Mouse (Mus musculus): ENCODE data around the gene Inpp5d. TPM values are rescaled to one million over a fixed set of nuclear protein-coding genes. Genes with fewer than 3 reads are reported as not detected.

Gene Inpp5d
- polyA plus RNA-seq, 1 experiment from 2014 or later, result 4.3 TPM

DNA sequence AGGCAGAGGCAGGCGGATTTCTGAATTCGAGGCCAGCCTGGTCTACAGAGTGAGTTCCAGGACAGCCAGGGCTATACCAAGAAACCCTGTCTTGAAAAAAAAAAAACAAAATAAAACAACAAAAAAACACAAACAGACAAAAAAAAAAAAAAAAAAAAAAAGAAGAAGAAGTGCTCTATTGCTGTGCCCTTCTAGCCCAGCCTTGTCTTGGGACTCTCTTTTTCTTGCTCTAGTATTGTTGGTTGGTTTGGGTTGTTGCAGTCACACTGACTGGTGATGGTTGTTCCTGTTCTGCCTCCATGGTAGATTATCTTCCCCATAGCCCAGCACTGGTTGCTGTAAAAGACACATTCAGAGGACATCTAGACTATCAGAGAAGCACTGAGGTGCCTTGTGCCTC lies 149.2 kb downstream of the Inpp5d start:
- ATAC-seq (replicated peaks; ENCODE audit: insufficient number of reproducible peaks, low FRiP score, low TSS enrichment), result no peak
- no peak overlapping the region for H3K9ac ChIP-seq (ENCODE audit: low read depth, low read length)
- H3K36me3 ChIP-seq (ENCODE audit: control insufficient read depth, insufficient read depth, low read length), result peaks cover 38% of the 10 kb centered on the region
- H3K4me1 ChIP-seq (ENCODE audit: control insufficient read depth, insufficient read depth, low read length), result no peaks in the 10 kb centered on the region
- H3K27ac ChIP-seq (ENCODE audit: low read depth, low read length), result no peak overlapping the region
- no peaks in the 10 kb centered on the region for H3K27me3 ChIP-seq (ENCODE audit: control insufficient read depth, insufficient read depth, low read length)
- WGBS (ENCODE audit: insufficient replicate concordance), result 89% methylated on average over 2 of the region's 2 CpGs
- no peak overlapping the region for H3K4me2 ChIP-seq
- no peak overlapping the region for H3K4me3 ChIP-seq (ENCODE audit: low read depth, low read length)
- no peaks in the 10 kb centered on the region for H3K9me3 ChIP-seq (replicated peaks; ENCODE audit: control insufficient read depth, low read length)

Other genes starting within 250 kb of the Inpp5d start
- 0.37 and 0.54 TPM in 2 replicates for gene Kcnj13, start 225.6 kb upstream of the Inpp5d start, polyA plus RNA-seq (2014; fragmentation: Nextera tagmentation; extraction: Ambion mirVana)
- gene Snorc, start 150.0 kb upstream of the Inpp5d start, polyA plus RNA-seq (2014; fragmentation: Nextera tagmentation; extraction: Ambion mirVana), result not detected in 2 replicates
- not detected in 2 replicates for gene Neu2, start 110.4 kb upstream of the Inpp5d start, polyA plus RNA-seq (2014; fragmentation: Nextera tagmentation; extraction: Ambion mirVana)
- 0.84 and 1.7 TPM in 2 replicates for gene Ngef, start 46.4 kb upstream of the Inpp5d start, polyA plus RNA-seq (2014; fragmentation: Nextera tagmentation; extraction: Ambion mirVana)
- gene Atg16l1, start 135.6 kb downstream of the Inpp5d start, polyA plus RNA-seq (2014; fragmentation: Nextera tagmentation; extraction: Ambion mirVana), result 25.1 and 30.5 TPM in 2 replicates
- gene Sag, start 183.4 kb downstream of the Inpp5d start, polyA plus RNA-seq (2014; fragmentation: Nextera tagmentation; extraction: Ambion mirVana), result 1.2 and 1.5 TPM in 2 replicates
- gene Dgkd, start 233.0 kb downstream of the Inpp5d start, polyA plus RNA-seq (2014; fragmentation: Nextera tagmentation; extraction: Ambion mirVana), result 22.2 and 24.2 TPM in 2 replicates